10 mouse cellular contexts compared by ENCODE assay signal in genomic region chr7:79247881-79248389, GRCm38 (mm10). TPM values are rescaled to one million over a fixed set of nuclear protein-coding genes. Genes with fewer than 3 reads are reported as not detected.
DNase-seq lines count a peak whose midpoint lies in the region; TF ChIP-seq lines count a peak whose summit lies in the region.
"Had no signal": no experiment of that assay in that cellular context is flagged by ENCODE, and none has a peak within 500 bp of the region (broad histone marks: within the 10 kb centered on the region; RNA-seq: fewer than 3 reads in every experiment).

No protein-coding gene starts in this region.

- intact Hi-C loops in left cerebral cortex, postnatal 4 days (cut with DNase I), result loop anchor here (5.0 to 10.0 kb wide), 2 partner anchors 99 to 323 kb away; no protein-coding TSS in a partner anchor
- intact Hi-C loops in left cerebral cortex, adult 2 months (cut with DNase I), result loop anchor here (5.0 kb wide), 1 partner anchor 214 kb away; no protein-coding TSS in a partner anchor

- no peak for TF ChIP-seq CTCF in left cerebral cortex, adult 2 months (IDR thresholded peaks at IDR 0.05)

- no peak overlapping the region for H3K27ac ChIP-seq in left cerebral cortex, adult 2 months
- H3K27ac ChIP-seq: forebrain, embryonic 12.5 days; liver, embryonic 14.5 days had no signal

- H3K4me3 ChIP-seq in left cerebral cortex, adult 2 months, result no peak overlapping the region
- H3K4me3 ChIP-seq: forebrain, embryonic 12.5 days had no signal

- DNase-seq in adrenal gland, adult 8-10 months, result peak; percentile 50
- DNase-seq in adrenal gland, postnatal 25 days, result no peak
- peak; percentile 71 for DNase-seq in left cerebral cortex, postnatal 4 days
- DNase-seq in left cerebral cortex, adult 2 months (ENCODE audit: extremely low spot score in 1 of 2, low spot score in 2 of 2), result no peak
- DNase-seq in heart, postnatal 4 days, result peak; percentile 55
- peak; percentile 30 to 45 for DNase-seq in lung, postnatal 4 days
- DNase-seq in right cerebral cortex, adult 2 months (ENCODE audit: low spot score in 2 of 2), result no peak
- no peak for DNase-seq in spleen, postnatal 10 days (ENCODE audit: low spot score in 2 of 2)

RNA-seq across cellular contexts. Expression of gene Abhd2, which starts 25.1 kb away (rescaled TPM):
- 1,000 to 10,000 TPM; 1,088 to 1,472 (median 1,425) TPM for total RNA-seq in adrenal gland, adult 8-10 months (2022)
- 1,323 and 1,340 TPM in 2 replicates for total RNA-seq in adrenal gland, postnatal 25 days (2021)
- 100 to 1,000 TPM; 112 to 114 TPM for total RNA-seq in left cerebral cortex, postnatal 4 days (2021)
- total RNA-seq in left cerebral cortex, adult 2 months (2021), result 100 to 1,000 TPM; 103 to 116 TPM
- 10 to 100 TPM; 24.7 to 27.2 TPM for total RNA-seq in heart, postnatal 4 days (2021)

Comparison
In these comparisons a context has a peak if more than half of its experiments do, and no peak if none do; other contexts are left out.
1. DNase-seq: peak in adrenal gland, adult 8-10 months (single experiment), left cerebral cortex, postnatal 4 days (single experiment), heart, postnatal 4 days (single experiment) and lung, postnatal 4 days (2 of 2); none in adrenal gland, postnatal 25 days (single experiment), left cerebral cortex, adult 2 months (0 of 2), right cerebral cortex, adult 2 months (0 of 2) and spleen, postnatal 10 days (0 of 2).
2. RNA of gene Abhd2, which starts 25.1 kb away (total RNA-seq): 1,088 to 1,472 TPM in adrenal gland, adult 8-10 months and 1,323 to 1,340 TPM in adrenal gland, postnatal 25 days; 103 to 116 TPM in left cerebral cortex, adult 2 months, 112 to 114 TPM in left cerebral cortex, postnatal 4 days and 24.7 to 27.2 TPM in heart, postnatal 4 days; every median in the first group is over 4 times any median in the second.